Mouse (Mus musculus) neural tube, embryonic 11.5 days (tissue): ENCODE measurements around the gene 4930404N11Rik. TPM values are rescaled to one million over a fixed set of nuclear protein-coding genes. Genes with fewer than 3 reads are reported as not detected.

Experiments
- ATAC-seq: fragments of 200-750 bp; cut with Nextera tagmentation; 2 replicates; pipeline ENCODE4 v1.8.0; 2017; ENCODE audit warnings: moderate number of reproducible peaks, mild to moderate bottlenecking, moderate TSS enrichment, moderate library complexity; ENCODE audit not compliant: insufficient read depth, low FRiP score, low TSS enrichment
- DNase-seq: peaks from one replicate; pipeline ENCODE4 v3.0.0-alpha.2; 2015; ENCODE audit warnings: low spot score
- H3K27ac ChIP-seq: fragments of 300-500 bp; sonication (generic); 2 replicates; pipeline ENCODE4 v1.5.1; 2014; ENCODE audit warnings: low read depth, mild to moderate bottlenecking, low read length
- H3K27me3 ChIP-seq: fragments of 300-500 bp; sonication (generic); 2 replicates; pipeline ENCODE4 v1.6.1; 2014; ENCODE audit warnings: mild to moderate bottlenecking, low read length, mixed read lengths; ENCODE audit not compliant: control insufficient read depth, insufficient read depth
- H3K36me3 ChIP-seq: fragments of 300-500 bp; sonication (generic); 2 replicates; pipeline ENCODE4 v1.6.1; 2014; ENCODE audit warnings: mild to moderate bottlenecking, low read length, moderate library complexity, mixed read lengths; ENCODE audit not compliant: control insufficient read depth, insufficient read depth
- H3K4me1 ChIP-seq: fragments of 300-500 bp; sonication (generic); 2 replicates; pipeline ENCODE4 v1.6.1; 2014; ENCODE audit warnings: low read length, mixed read lengths; ENCODE audit not compliant: control insufficient read depth, insufficient read depth
- H3K4me2 ChIP-seq: fragments of 300-500 bp; sonication (generic); 2 replicates; pipeline ENCODE4 v1.6.1; 2014; ENCODE audit warnings: low read depth, mild to moderate bottlenecking, moderate library complexity
- H3K4me3 ChIP-seq: fragments of 300-500 bp; sonication (generic); 2 replicates; pipeline ENCODE4 v1.5.1; 2014; ENCODE audit warnings: low read depth, low read length
- H3K9ac ChIP-seq: fragments of 300-500 bp; sonication (generic); 2 replicates; pipeline ENCODE4 v1.6.1; 2014; ENCODE audit warnings: mild to moderate bottlenecking, low read length
- H3K9me3 ChIP-seq: fragments of 300-500 bp; sonication (generic); 2 replicates; pipeline ENCODE4 v1.6.1; 2016; ENCODE audit warnings: low read length; ENCODE audit not compliant: control insufficient read depth
- WGBS: fragments of 180-500 bp; shearing (Covaris S2); extraction: QIAGEN DNeasy Blood & Tissue Kit; methylation state at CpG from one replicate; pipeline ENCODE4 v1.1.7; 2014; 5-methylcytosine and 5-hydroxymethylcytosine counted together
- polyA plus RNA-seq: library from polyadenylated mRNA; unstranded; fragments of >200 nt; fragmentation: Nextera tagmentation; extraction: Ambion mirVana; gene quantifications from 2 replicates; pipeline ENCODE4 v1.2.1, GENCODE M21; 2014

4930404N11Rik gene
- polyA plus RNA-seq, 1 experiment from 2014 or later: 0.50 TPM

DNA sequence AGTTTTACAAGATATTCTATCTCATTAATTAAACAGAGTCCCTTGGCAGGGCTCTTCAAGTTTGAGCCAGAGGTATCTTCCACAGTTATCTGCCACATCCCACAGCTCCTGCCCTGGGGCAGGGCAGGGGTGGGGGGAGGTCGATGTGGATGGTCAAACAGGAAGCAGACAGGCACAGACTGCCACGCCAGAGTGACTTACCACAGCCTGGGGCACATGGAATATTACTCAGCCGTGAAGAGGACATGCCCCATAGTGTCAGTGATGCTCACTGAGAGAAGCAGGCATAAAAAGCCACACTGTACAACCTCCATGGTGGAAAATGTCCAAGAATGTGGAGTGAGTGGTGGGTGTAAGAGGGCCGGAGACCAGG is 20.5 kb downstream of the 4930404N11Rik start:
- H3K4me3 ChIP-seq: no peak overlapping the region
- ATAC-seq: no peak
- DNase-seq: no peak
- H3K27me3 ChIP-seq: peaks cover 42% of the 10 kb centered on the region
- no peak overlapping the region for H3K27ac ChIP-seq
- 80% methylated on average over 4 of the region's 4 CpGs for WGBS
- peaks cover 14% of the 10 kb centered on the region for H3K4me1 ChIP-seq
- no peaks in the 10 kb centered on the region for H3K9me3 ChIP-seq
- no peaks in the 10 kb centered on the region; the same call in none of the 2 replicates for H3K36me3 ChIP-seq
- H3K4me2 ChIP-seq: no peak overlapping the region
- H3K9ac ChIP-seq: no peak overlapping the region

- peaks cover 11% of the 10 kb centered on the region for H3K4me1 ChIP-seq
- no peak overlapping the region for H3K4me3 ChIP-seq
- H3K27ac ChIP-seq: no peak overlapping the region
- no peak overlapping the region for H3K4me2 ChIP-seq
- DNase-seq (no peak), ATAC-seq (no peak)
- no peak overlapping the region for H3K9ac ChIP-seq
- no peaks in the 10 kb centered on the region for H3K9me3 ChIP-seq
- peaks cover 42% of the 10 kb centered on the region for H3K27me3 ChIP-seq
- WGBS: 59% methylated on average over 8 of the region's 8 CpGs
- no peaks in the 10 kb centered on the region; the same call in none of the 2 replicates for H3K36me3 ChIP-seq
Observed at GRCm38 (mm10) chr10:81344421-81345161, 21.0 kb downstream of the 4930404N11Rik start.

- H3K27me3 ChIP-seq: peaks cover 49% of the 10 kb centered on the region
- no peaks in the 10 kb centered on the region for H3K9me3 ChIP-seq
- H3K4me1 ChIP-seq: peaks cover 3% of the 10 kb centered on the region; the same call in 1 of the 2 replicates
- no peak within 1 kb of the TSS for H3K27ac ChIP-seq
- peak within 1 kb of the TSS; percentile 34 for H3K4me3 ChIP-seq
- DNase-seq: no peak
- H3K4me2 ChIP-seq: peak within 1 kb of the TSS; percentile 64
- 4% methylated on average over 59 of the region's 67 CpGs for WGBS
- no peak for ATAC-seq
- H3K9ac ChIP-seq: peak within 1 kb of the TSS; percentile 39
- H3K36me3 ChIP-seq: no peaks in the 10 kb centered on the region; the same call in 1 of the 2 replicates
Observed at GRCm38 (mm10) chr10:81342686-81343505, 22.7 kb downstream of the 4930404N11Rik start, which contains the start of gene Gipc3. Gene Gipc3, minus strand, starts transcription at chr10:81343266.

DNA sequence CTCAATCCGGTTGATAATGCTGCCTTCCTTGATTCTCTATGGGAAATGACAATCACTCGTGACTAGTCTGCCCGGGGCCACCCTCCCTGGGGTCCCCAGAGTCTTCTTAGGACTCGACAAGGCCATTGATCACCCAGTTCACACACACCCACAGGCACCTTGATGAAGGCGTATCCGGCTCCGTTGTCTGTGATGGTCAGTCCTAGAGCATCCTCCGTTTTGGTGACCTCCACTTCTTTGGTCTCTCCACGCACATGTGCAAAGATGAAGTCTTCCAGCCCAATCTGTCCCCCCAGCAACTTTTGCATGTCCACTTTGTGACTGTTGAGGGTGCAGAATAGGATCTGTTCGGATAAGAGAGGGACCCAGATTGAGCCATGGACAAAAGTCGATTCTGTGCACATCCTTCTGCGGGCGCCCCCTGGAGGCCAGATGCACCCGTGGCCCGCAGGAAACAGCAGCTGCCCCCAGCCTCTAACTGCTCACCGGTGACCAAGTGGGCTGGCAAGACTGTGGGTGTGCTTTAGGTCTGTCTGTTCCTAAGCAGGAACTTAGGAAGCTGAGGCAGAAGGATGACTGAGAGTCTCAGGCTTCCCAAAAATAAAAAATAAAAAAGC is 24.2 kb downstream of the 4930404N11Rik start:
- no peaks in the 10 kb centered on the region; the same call in 1 of the 2 replicates for H3K4me1 ChIP-seq
- no peaks in the 10 kb centered on the region for H3K36me3 ChIP-seq
- no peak overlapping the region for H3K9ac ChIP-seq
- ATAC-seq (no peak), DNase-seq (peak; percentile 78)
- H3K4me3 ChIP-seq: no peak overlapping the region
- 34% methylated on average over 16 of the region's 16 CpGs for WGBS
- no peaks in the 10 kb centered on the region for H3K9me3 ChIP-seq
- peaks cover 50% of the 10 kb centered on the region for H3K27me3 ChIP-seq
- H3K27ac ChIP-seq: no peak overlapping the region
- H3K4me2 ChIP-seq: no peak overlapping the region

GRCm38 (mm10) chr10:81340551-81341332 is 24.9 kb downstream of the 4930404N11Rik start:
- WGBS: 41% methylated on average over 17 of the region's 17 CpGs
- Histone ChIP-seq H3K4me1 (no peaks in the 10 kb centered on the region), H3K27ac (no peak overlapping the region), H3K36me3 (no peaks in the 10 kb centered on the region), H3K4me2 (no peak overlapping the region), H3K9me3 (no peaks in the 10 kb centered on the region), H3K4me3 (no peak overlapping the region), H3K9ac (no peak overlapping the region), H3K27me3 (peaks cover 47% of the 10 kb centered on the region)
- no peak for DNase-seq
- no peak for ATAC-seq

DNA sequence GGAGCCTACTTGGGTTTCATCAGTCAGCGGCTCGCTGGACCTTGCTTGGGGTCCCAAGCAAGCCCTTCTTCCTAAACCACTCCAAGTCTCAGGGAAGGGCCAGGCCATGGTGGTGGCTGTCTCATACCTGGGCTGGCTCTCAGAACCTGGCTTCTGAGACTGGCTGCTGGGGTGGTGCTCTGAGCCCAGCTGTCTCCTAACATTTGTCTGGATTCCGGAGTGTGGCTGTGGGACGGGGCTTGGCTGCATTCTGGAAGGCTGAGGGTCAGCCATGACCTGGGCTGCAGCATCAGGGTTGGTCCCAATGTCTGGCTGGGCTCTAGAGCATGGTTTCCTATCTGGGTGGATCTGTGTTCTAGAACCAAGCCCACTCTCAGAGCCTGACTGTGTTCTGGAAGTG is 29.1 kb downstream of the 4930404N11Rik start:
- Histone ChIP-seq H3K9ac (no peak overlapping the region), H3K27me3 (peaks cover 30% of the 10 kb centered on the region), H3K36me3 (no peaks in the 10 kb centered on the region), H3K4me1 (no peaks in the 10 kb centered on the region; the same call in 1 of the 2 replicates), H3K4me3 (no peak overlapping the region), H3K27ac (no peak overlapping the region), H3K4me2 (no peak overlapping the region), H3K9me3 (no peaks in the 10 kb centered on the region)
- DNase-seq: no peak
- ATAC-seq: no peak
- 93% methylated on average over 4 of the region's 4 CpGs for WGBS

DNA sequence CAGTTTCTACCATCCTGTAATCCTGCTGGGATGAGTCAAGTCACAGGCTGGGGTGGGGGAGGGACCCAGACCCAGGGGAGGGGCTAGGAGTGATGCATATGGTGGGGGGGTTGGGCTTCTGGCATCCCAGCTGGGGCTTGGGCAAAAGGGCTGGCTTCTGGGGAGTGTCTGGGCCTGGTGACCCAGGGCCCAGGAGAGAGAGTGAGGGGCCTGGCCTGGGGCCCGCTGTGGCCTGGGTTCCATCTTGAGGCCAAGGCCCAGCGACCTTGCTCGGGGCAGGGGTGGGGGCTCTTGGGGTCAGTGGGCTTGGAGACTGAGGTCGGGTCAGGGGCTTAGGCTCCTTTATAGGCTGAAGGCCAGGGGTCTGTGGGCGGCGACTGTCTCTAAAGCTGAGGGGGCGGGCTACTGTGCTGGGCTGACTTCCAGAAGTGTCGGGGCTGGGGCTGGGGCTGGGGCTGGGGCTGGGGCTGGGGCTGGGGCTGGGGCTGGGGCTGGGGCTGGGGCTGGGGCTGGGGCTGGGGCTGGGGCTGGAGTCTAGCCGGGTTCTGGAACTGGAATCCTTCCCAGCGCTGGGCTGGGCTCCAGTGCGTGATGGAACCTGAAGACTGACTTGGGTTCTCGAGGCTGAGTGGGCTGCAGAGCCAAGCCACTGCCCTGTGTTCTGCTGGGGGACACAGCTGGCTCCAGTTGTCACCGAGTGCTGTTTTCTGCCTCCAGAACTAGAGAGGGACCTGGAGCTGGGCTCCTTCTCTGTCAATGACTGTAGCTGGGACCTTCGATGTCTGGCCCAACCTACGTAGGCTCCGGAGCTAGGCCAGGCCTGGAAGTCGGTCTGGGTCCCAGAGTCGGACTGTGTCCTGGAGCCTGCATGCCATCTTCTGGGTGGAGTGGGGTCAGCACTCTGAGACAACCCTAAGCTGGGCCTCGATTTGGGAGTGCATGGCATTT is 29.9 kb downstream of the 4930404N11Rik start:
- no peak overlapping the region for H3K9ac ChIP-seq
- DNase-seq (no peak), ATAC-seq (no peak)
- no peak overlapping the region for H3K27ac ChIP-seq
- H3K4me2 ChIP-seq: no peak overlapping the region
- H3K36me3 ChIP-seq: no peaks in the 10 kb centered on the region
- WGBS: 51% methylated on average over 15 of the region's 19 CpGs
- H3K9me3 ChIP-seq: no peaks in the 10 kb centered on the region
- peaks cover 26% of the 10 kb centered on the region for H3K27me3 ChIP-seq
- H3K4me1 ChIP-seq: no peaks in the 10 kb centered on the region; the same call in 1 of the 2 replicates
- H3K4me3 ChIP-seq: no peak overlapping the region
